Mouse (Mus musculus): Measurements from ENCODE around the gene Yap1. TPM values are rescaled to one million over a fixed set of nuclear protein-coding genes. Genes with fewer than 3 reads are reported as not detected.
A peak's percentile ranks its signal among the peaks of the same experiment; 100 is the strongest.

Gene Yap1
- 10 to 100 TPM; 68.4 to 87.2 (median 83.9) TPM for total RNA-seq (2022)

DNA sequence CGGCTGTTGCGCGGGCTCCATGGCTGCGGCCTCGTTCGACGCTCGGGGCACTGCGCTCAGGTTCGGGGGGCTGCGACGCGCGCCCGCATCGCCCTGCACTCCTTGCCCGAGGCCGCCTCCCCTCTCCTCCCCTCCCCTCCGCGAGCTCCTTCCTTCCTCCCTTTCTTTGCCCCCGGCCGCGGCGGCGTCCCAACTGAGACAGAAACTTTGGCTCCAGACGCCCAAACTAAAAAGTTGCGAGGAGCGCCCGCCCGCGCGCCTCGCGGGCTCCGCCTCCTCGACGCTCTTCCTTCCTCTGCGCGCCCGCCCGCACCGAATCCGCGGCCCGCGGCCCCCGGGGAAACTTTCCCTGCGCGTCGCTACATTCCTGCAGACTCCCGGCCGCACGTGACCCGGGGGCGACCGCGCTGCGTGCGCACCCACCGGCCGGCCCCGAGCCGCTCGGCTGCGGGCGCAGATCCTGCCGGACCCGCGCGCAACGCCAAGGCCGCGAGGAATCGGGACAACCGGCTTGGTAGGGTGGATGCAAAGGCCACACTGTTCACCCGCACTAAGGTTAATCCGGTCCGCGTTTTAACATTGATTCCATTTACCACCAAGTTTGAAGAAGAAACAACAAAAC lies at the start of gene Yap1:
Gene Yap1 (minus strand): TSS at position 227 of the 622 bp plus-strand sequence.
- peak; percentile 84 for DNase-seq

DNA sequence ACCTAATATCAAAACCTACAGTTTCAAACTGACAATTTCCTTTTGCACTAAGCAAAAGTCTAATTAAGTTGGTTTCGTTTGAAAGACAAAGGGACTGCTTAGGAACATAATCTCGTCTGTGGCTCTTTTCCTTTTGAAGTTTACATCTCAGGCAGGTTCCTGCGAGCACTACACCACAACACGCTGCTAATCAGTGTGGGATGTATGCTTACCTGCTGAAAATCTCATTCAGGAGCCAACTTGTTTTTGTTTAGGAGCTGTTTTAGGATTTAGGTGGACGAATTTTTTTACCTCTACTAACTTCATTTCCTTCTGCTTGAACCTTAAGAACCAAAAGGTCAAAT lies 38.6 kb upstream of the Yap1 start:
- no peak for DNase-seq

DNA sequence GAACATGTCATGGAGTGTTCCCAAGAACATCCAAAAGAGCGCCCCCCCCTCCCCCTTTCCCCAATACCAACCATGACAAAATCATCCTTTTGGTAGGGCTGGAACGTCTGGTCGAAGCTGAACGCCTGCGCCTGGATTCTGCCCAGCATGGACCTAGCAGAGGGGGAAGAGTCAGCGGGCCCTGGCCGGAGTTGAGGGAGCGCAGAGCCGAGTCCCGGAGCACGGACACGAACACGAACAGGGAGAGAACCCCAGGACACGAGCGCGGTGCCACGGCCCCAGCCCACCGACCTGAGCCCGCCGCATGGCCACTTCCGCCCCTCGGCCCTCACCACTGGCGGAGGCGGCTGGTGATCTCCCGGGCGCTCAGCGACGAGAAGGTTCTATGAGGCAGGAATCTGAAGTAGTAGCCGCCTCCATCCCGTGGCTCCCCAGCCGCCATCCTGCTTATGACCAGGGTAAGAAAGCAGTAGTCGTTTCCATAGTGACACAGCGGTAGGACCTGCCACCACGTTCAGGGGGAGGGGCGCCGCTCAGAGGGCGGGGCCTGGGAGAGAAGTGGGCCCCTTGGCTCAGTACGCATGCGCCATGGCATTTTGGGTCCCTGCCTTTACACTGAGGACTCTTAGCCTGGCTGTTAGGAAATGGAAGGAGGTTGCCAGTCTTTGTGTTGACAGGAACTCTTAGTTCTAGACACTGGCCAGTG lies 38.1 kb upstream of the Yap1 start, which contains the start of gene Cfap300:
Gene Cfap300 (minus strand): TSS at position 486 of the 706 bp plus-strand sequence.
- DNase-seq: peak; percentile 96

DNA sequence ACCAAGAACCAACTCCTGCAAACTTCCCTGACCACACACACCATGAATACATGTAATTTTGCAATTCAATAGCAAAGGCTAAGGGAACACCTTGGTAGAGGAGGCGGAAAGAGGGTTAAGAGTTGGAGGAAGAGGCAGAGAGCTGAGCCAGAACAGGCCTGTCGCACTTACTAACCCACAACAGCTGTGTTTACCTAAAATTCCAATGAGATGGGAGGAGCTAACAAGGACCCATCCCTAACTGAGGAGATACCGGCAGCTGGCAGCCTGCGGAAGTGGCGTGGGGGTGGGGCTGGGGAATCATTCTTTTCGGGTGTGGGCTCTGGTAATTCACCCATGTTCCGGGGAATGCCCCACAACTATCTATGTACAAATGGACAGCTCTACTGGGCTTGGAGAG lies 31.1 kb upstream of the Yap1 start:
- no peak for DNase-seq

DNA sequence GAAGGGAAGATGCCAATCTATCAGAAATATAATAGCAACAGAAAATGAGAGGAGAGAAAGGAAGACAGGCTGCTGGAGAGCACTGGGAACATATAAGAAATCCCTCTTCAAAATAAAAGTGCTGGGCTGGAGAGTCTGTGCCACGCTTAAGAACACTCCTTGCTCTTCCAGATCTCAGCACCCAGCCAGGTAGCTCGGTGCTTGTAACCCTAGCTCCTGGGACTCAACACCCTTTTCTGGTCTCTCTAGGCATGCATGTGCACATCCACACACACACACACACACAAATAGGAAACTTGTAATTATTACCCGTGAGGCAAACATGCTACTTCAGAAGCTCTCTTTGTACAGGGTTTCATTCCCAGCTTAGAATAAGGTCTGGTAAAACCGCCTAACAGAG lies 30.7 kb upstream of the Yap1 start:
- DNase-seq: no peak

DNA sequence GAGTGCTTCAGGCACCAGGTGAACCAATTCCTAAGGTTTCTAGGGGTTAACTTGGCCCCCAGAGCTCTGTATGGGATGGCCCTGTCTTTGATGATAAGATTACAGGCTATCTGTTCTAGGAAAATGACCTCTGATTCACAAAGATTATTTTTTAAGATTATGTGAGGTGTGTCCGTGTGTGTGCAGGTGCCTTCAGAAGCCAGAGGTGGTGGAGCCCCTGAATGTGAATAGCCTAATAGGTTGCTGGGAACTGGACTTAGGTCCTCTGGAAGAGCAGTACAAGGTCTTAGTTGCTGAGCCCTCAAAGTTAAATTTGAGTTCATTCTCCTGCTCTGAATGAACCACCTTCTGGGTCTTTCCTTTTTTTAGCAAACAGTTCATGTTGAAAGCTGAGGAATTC lies 29.7 kb upstream of the Yap1 start:
- DNase-seq: no peak

DNA sequence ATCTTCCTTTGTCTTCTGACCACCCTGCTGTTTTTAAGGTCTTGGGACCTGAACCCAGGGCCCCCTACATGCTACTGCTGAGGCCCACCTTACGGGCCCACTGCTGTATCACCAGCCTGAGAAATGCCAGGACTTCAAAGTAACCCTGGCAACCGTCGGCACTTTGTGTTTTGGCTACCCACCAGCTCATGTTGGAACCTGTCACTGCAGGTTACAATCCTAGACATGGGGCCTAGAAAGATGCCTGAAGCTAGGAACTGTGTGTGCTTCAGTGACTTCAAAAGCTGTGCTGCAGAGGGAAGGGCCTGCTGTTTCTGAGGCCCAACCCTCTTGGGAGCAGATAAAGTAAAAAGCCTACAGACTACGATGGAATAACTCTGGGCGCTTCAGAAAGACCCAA lies 28.5 kb upstream of the Yap1 start:
- no peak for DNase-seq

DNA sequence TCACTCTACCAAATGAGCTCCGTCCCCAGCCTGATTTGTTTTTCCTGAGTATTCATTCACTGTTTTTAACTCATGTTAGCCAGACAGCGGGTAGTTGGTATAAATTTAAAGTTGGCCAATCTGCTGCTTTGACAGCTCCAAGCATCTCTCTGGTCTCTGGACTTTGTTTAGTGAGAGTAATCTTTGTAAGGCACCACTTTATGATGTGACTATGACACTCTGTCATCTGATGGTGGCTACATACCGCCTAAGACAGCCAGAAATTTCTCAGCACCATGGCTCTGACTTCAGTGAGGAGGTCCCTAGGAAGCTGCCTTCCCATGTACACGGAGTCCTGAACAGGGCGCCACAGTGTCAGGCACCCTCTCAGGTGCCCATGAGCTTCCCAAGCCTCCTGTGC lies 14.2 kb upstream of the Yap1 start:
- no peak for DNase-seq

DNA sequence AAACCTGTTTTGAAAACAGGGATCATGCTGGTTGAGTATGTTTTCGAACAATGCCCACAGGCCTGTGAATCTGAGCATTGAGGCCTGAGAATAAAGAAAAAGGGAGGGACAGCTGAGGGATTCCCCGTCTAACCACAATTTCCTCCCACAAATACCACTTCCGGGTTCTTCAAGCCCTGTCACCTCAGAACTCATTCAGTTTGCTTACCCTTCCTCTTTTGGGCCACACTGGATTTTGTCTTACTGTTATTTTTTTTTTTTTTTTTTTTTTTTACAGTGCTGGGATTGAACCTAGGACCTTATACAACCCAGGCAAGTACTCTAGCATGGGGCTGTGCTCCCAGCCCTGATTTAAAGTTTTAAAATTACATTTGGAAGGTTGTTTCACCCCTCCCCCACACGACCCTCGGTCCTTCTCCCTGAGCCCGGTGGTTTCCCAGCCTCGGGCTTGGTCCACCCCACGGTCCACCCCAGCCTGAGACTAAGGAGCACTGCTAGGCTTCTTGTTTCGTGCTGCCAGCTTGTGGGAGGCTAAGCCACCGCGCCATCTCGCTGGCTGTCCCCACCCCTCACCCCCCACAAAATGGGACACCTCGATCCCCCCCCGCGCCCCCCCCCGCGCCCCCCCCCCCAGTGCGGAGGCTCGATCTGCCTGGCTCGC lies 13.0 kb upstream of the Yap1 start:
- DNase-seq: no peak

DNA sequence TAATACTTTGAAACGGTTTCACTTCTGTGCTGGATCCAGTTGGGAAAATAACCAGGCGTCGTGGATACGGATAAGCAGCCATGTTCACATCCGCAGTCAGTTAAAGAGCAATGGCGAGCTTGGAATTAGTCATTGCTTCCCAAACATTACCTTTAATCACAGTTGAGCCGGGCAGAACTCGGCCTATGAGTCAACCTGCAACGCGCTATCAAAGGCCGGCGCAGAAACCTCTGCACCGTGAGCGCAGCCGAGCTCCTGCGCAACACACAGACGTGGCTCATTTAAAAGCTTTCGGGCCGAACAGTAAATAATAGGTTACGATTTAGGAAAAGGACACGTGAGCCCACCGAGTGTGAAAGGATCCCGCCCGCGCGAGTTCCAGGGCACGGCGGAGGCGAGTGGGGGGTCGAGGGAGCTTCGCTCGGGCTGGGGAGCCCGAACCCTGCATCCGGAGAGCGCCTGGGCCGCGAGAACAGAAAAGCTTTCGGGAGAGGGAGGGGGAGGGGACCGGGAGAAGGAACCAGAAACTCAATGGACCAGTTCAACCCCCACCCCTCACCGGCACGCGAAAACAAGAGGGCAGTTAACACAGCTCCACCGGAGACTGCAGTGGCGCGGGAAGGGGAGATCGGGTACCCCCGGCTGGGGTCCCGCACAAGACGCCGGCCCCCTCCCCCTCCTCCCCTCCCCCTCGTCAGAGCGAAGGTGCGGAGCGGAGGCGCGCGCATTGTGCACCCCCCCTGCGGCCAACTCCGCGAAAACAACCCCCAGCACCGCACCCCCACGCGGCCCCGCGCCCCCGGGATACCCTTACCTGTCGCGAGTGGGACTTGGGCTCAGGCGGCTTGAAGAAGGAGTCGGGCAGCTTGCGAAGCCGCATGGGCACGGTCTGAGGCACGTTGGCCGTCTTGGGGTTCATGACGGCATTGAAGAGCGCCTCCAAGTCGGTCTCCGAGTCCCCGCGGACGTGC lies 810 bp downstream of the Yap1 start:
- DNase-seq: peak; percentile 75

DNA sequence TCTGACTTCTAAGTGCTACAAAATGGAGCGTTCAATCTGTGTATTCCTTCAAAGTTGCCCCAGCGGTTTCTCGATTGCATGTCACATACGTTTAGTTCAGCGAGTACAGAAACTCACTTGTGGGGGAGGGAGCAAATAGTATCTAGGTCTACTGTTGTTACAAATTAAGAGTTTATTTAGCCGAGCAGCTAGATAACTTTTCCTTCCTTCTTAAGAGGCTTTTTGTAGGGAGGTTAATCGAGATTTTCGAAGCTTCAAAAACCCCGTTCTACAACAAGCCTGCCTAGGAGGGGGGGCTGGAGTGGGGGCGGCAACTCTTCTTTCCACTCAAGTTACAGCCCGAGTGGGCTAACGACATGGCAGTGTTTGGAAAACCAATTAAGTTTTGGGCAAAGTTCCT lies 1.6 kb downstream of the Yap1 start:
- no peak for DNase-seq

DNA sequence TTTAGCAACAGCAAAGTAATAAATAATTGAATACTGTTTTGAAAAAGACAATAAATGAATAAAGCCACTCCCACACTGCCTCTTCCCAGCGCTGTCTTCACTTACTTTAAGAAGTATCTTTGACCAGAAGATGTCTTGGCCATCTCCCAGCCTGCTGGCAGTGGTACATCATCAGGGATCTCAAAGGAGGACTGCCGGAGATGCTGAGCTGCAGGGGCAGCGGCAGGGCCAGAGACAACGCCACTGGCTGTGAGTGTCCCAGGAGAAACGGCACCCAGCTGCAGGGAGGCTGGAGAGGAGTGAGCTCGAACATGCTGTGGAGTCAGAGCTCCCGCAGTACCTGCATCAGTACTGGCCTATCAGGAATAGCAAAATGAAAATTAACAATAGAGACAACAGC lies 3.0 kb downstream of the Yap1 start:
- DNase-seq: no peak

DNA sequence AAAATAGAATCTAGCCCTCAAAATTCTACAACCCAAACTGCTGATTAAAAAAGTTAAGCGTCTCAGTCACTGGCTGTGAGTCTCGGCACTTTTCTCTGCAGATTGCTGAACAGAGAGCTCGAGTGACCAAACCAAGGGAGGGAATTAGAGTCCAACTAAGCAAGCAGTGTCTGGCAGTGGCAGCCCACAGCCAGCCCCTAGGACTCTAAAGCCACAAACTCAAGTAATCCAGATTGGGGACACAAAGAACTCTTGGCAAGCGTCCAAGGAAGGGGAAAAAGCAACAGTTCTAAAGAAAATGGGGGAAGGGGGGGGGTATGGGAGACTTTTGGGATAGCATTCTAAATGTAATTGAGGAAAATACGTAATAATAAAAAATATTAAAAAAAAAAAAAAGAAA lies 10.1 kb downstream of the Yap1 start:
- no peak for DNase-seq

DNA sequence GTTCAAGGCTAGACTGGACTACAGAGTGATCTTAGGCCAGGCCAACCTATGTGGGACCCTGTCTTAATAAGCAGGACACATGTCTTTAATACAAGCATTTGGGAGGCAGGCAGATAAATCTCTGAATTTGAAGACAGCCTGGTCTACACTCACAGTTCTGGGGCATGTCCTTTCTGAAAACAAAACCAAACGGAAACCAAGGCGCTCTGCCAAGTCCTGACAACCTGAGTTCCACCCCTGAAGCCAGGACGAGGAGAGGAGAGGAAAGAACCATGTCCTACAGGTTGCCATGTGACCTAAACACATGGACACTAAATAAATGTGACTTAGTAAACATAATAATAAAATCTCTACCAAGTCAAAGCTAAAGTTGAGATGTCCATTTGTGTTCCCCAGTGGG lies 11.7 kb downstream of the Yap1 start:
- no peak for DNase-seq

DNA sequence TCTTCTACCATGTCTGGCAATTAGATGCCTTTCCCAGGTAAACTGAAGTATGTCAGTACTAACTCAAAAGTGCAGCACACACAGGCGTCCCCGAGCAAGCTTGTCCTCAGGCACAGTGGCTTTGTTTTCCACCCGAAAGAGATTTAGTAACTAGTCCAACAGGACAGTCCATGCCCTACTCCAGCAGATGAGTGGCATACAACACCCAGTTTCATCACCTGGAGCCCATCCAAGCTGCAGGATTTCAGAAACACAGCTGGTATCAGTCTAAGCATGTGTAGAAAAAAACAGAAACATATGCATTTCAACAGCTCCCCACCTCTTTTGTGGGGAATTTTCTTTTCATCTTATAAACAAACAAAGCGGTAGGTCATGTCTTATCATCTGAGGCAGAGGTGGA lies 13.5 kb downstream of the Yap1 start:
- DNase-seq: no peak

DNA sequence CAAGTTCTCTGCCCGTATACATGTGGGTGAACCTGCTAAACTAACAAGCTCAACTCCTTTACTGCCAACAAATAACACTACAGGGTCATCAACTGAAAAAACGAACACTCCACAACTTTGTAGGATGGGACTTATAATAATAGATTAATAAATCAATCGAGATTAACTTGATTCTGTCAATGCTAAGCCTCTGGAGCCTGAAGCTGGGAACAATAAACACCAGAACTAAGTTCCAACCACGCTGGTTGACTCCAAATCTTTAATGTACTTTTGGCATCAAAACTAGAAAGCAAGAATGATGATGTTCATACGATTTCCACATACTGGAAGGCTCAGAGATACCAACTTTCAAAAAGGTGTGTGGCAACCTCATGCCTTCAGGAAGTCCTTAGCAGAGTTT lies 17.3 kb downstream of the Yap1 start:
- no peak for DNase-seq

DNA sequence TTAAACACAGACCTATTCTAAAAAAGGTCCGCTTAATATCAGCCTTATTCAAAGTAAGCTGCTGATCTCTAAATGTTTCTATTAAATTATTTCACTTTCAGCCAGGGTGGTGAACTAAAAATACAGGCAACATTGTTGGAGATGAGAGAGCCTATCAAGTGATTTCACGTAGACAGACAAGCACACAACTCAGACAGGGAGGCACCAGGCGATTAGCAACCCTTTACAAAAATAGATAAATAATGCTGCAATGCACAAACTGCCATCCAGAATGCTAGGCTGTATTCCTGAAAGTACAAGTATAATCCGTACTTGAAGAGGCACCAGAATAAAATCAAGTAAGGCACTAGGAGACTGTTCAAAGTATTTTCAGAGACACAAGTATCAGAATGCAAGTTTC lies 20.1 kb downstream of the Yap1 start:
- DNase-seq: no peak

DNA sequence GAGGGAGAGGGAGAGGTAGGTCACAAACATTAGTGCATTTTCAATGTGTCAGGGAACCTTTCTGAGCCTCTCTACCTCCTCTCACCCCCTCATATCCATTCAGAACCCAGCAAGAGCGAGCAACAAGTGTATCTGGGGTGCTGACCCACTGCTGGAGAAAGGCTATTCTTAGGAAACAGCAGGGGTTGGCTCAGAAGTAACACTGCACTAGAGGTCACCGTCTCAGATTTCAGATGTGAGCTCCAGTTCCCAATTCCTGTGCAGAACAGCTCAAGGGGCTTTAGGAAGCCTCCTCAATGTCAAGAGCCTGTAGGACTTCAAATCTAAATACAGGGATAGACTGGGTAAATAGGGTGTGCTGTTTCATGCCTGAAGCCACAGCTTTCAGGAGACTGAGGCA lies 20.7 kb downstream of the Yap1 start:
- DNase-seq: no peak

DNA sequence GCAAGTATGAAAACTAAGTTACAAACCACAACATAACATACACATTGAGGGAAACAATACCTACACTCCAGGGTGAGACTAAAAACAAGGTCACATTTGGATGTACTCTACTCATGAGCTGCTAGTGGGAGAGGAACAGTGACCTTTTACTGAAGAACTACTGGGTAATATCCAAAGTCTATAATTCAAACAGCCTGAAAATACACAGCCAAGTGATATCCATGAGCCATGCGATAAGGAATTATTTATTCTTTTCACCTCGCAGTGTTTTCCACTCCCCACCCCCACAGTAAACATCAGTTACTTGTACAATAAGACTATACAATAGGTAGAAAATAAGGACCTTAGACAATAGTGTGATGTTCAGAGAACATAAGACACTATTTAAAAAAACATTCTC lies 24.2 kb downstream of the Yap1 start:
- no peak for DNase-seq

DNA sequence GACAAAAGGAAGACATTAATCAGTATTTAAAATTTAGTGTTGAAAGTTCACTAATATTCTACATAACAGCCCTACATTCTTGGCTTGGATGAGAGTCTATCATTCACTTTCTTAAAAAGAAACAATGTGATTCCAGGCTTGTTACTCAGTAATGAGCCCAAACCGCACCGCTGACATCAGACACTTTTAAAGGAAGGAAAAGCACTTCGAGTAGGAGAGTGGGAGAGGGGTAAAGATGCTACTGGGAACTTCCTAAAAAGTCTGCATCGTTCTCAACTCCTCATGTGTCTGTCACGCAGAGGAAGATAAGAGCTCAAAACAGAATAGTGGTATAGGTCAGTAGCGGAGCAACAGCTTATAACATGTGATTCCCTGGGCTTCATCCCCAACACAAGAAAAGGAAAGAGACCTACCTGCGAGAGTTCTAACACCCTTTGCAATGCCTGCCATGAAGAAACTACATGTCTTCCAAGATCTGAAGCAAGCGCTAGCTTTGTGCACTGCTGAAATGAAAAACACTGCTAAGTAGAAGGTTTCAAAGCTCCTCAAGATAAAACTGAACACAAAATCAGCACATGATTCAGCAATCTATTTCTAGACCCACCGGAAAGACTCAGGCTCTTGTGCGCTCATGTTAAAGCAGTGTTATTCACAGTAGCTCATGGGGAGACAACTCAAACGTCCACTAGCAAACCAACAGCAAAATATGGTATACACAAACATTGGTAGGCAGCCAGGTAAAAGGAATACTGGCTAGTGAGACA lies 25.1 kb downstream of the Yap1 start:
- DNase-seq: no peak

DNA sequence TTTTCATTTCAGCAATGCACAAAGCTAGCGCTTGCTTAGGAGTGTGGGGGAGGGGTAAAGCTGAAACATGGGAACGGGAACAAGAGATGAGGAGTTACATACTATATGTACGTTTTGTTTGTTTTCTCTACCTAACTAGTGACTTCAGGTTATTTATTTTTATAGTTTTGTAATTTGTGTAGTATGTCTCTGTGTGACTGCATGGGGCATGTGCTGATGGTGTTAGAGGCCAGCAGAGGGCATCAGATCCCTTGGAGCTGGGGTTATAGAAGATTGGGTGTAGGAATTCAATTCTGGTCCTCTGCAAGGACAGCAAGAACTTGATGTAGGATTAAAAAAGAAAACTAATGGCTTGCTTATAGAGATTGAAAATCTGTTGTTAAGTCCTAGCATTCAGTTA lies 25.9 kb downstream of the Yap1 start:
- no peak for DNase-seq

DNA sequence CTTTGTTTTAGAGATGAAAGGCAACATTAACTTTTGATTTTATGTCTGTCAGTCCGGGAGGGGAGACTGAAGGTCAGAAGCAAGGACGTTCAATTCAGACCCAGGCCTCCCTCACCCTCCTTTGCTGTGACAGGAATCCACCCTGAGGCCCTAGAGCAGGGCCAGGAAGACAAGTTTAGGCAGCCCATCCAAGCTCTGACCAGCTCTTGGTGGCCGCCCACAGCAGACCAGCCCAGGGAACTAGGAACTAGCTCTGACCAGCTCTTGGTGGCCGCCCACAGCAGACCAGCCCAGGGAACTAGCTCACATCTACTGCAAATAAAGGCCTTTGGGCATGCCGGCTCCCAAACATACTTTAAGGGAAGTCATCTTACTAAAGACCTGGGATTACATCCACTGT lies 26.8 kb downstream of the Yap1 start:
- DNase-seq: no peak
